Mouse (Mus musculus) MN1 (cell line): ENCODE measurements around the gene Tnf.
"Not testable (repeated sequence)": the region's sequence is repeated elsewhere in the genome, so short reads cannot be mapped to it uniquely, and the experiment has no call there.

ENCODE experiments used
- DNase-seq: peaks from one replicate; pipeline ENCODE4 v3.0.0-alpha.2; 2016; ENCODE audit warnings: low spot score

Tnf gene

DNA sequence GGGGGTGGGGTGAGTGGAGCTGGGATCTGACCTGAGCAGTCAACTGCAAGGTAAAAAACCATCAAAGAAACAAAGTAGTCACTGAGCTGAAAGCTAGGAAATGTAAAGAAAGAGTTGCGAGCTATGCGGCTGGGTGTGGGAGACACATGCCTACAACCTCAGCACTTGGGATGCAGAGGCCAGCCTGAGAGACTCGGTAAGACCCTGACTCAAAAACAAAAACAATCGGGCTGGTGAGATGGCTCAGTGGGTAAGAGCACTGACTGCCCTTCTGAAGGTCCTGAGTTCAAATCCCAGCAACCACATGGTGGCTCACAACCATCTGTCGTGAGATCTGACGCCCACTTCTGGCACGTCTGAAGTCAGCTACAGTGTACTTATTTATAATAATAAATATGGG lies 32.3 kb upstream of the Tnf start:
- not testable (repeated sequence) for DNase-seq

DNA sequence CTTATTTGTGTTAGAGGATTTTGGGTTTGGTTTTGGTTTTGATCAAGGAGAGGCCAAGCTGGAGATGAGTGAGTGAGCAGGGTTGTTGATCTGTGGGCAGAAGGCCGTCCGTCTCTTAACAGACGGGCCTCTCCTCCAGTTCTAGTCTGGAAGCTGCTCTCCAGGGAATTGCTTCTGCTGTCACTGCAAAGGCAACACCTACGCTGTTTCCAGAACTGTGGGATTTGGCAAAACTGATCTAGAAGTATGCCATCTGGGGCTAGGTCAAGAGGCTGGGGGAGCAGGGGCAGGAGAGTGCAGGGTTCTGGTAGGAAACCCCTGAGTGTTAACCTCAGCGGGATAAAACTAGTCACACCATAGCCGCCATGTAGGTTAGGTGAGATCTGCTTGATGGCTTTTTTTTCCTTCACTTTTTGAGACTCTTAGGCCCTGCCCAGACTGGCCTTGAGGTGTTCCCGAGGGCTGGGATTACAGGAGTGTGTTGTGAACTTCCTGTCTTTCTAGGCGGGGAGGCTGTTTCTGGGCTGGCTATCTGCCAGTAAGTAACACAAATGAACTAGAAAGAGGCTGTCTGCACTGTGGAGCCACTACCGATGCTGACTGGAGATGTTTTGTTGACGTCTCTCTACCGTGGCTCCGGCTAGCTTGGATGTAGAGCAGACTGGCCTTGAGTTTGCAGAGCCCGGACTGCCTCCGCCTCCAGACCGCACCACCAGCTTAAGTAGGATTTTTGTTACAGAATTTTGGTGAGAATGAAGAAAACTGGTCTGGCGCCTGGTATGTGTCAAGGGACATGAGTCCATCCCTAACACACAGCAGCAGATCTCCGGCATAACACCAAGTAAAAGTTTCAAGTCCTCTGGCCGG lies 31.5 kb upstream of the Tnf start, which contains the start of gene Atp6v1g2:
TSS of gene Atp6v1g2 (plus strand) at position 547 of the 867 bp plus-strand sequence.
- DNase-seq = peak; percentile 57

DNA sequence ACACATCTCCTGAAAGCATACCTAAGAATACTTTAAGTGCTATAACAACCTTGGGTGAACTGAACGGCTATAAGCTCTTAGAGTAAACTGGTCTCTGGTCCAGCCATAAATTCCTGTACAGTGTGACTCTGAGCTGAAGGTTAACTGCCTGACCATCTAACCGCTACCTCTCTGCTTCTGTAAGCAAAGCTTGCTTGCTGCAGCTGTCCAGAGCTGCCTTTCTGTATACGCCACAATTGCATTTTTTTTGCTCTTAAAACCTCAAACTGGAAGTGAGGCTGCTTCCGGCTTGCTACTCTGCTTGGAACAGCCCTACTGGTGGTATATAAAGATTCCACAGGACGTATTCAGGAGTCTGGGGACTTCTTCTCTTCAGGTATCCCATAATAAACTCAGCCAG lies 30.9 kb upstream of the Tnf start:
- no peak for DNase-seq

- DNase-seq = peak; percentile 89
Observed at GRCm38 (mm10) chr17:35232043-35232442, 30.2 kb upstream of the Tnf start.

DNA sequence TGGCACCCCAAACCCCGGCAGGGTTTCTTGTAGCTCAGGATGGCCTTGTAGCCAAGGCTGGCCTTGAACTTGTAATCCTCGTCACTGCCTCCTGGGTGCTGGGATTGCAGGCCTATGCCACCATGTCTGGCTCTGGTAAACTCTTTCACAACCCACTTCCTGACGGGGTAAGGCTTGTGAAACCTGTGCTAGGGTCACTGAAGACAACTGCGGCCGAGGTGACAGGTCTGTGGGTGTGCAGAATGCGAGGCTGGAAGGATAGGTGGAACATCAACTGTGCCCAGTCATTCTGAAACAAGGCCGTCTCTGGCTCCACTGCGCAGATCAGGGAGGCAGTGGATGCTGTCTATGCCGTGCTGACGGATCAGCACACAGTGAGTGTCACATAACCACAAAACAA lies 29.2 kb upstream of the Tnf start:
- no peak for DNase-seq

DNA sequence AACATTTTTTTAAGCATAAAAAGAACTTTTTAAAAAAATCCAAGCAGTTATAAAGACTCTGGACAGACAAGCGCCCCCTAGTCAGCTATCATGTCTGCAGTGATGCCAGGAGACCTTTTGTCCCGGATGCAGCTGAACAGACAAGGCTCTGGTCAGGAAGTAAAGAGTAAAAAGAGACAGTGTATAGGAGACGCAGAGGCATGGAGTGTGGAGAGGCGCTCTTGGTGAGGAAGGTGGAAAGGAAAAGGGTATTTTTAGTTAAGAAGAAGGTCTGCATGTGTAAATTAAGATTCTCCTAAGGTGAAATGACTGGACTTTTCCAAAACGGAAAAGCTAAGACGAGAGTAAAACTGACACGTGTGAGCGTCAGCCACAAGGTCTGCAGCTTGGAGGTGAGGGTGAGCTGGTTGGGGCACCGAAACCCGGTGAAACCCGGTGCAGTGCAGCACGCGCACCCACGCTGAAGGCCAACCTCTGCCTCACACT lies 24.8 kb upstream of the Tnf start:
- DNase-seq = no peak

GRCm38 (mm10) chr17:35225456-35225855 lies 23.6 kb upstream of the Tnf start:
- DNase-seq = no peak

GRCm38 (mm10) chr17:35224641-35225040 lies 22.8 kb upstream of the Tnf start:
- DNase-seq = no peak

GRCm38 (mm10) chr17:35222299-35222698 lies 20.5 kb upstream of the Tnf start:
- DNase-seq = no peak

DNA sequence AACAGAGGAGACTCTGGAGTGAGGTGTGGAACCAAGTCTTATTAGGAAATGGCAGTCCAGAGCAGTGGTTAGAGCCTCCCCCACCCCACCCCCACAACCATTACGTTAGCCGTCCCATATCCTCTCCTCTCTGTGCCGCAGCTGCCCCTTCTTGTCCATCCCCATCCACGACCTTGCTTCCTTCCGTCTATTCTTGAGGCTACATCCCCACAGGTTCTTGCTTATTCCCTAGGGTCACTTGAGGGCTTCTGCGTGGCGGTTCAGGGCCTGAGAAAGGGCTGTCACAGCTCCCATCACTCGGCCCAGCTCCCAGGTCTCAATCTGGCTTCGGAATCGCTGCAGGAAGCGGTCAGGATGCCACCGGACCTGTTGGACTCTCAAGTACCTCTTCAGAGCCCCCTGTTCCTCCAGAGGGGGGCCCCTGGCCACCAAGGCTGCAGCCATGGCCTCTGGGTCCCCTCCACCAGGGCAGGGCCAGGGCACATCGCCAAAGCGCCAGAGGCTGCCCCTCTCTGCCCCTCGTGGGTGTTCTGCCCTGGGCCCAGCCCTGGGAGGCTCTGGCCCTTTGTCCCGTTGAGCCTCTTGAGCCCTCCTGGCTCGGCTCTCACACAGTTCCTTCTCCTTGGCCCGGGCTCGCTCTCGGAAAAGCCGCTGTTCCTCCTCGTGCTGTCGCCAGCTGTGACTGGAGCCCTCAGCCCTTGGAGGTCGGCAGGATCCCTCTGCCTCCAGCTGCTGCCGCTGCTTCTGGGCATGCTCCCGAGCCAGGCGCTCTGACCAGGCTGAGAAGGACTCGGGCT lies 18.5 kb upstream of the Tnf start, which contains the start of gene Gm16181:
TSS of gene Gm16181 (plus strand) at position 679 of the 797 bp plus-strand sequence.
- no peak for DNase-seq

- DNase-seq = no peak
Observed at GRCm38 (mm10) chr17:35219601-35220041, 17.8 kb upstream of the Tnf start.

- no peak for DNase-seq
Observed at GRCm38 (mm10) chr17:35218516-35219193, 16.8 kb upstream of the Tnf start.

- DNase-seq = no peak
Observed at GRCm38 (mm10) chr17:35213071-35213470, 11.3 kb upstream of the Tnf start.

GRCm38 (mm10) chr17:35210593-35210992 lies 8.8 kb upstream of the Tnf start:
- DNase-seq = no peak

GRCm38 (mm10) chr17:35209785-35210535 lies 8.2 kb upstream of the Tnf start:
- no peak for DNase-seq

- DNase-seq = no peak
Observed at GRCm38 (mm10) chr17:35205380-35205769, 3.6 kb upstream of the Tnf start.

GRCm38 (mm10) chr17:35204494-35205379 lies 2.9 kb upstream of the Tnf start, which contains the start of gene Lta:
Gene Lta (minus strand): TSS chr17:35205351.
- no peak for DNase-seq

GRCm38 (mm10) chr17:35202442-35202841 lies 635 bp upstream of the Tnf start:
- no peak for DNase-seq

DNA sequence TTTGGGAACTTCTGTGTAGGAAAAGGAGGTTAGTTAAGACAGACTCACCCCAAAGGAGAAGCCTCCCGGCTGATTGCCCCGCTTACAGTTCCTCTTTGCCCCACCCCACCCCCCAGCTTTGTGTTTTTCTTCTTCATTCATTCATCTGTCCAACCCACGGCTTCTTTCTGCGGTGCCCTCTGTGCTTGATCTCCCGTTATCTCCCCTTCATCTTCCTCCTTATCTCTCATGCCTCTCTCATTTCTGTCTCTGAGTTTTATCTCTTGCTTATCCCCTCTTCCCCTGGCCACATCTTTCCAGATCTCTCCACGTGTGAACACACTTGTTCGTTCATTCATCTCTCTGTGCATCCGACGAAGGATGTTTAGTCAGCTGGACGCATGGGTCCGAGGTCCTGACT lies 679 bp downstream of the Tnf start:
- DNase-seq = no peak

- no peak for DNase-seq
Observed at GRCm38 (mm10) chr17:35200398-35200797, 1.4 kb downstream of the Tnf start.
